In the genomic region with DNA sequence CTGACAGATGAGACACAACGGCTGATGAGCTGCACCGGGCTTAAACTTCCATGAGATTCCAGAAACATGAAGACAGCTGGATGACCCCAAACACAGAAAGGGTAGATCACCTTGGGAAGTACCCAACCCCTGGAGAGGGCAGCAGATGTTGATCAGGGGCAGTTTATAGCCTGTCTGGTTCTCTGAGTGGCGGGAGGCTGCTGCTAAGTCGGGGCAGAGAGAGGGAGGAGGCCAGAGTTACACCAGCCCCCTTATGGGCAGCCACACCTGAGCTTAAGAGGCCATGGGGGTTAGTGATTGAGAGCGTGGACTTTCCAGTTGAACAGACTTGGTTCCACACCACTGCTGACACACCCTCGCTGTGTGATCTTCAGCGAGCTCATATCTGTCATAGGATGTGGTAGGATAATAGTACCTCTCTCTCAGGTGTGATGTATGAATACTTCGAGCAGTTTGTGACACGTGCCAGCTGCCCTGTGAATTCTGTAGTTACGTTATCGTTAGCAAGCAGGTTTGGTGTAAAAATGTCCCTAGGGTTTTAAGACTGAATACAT, we compare ENCODE assay signal across 9 mouse cellular contexts. TPM values are rescaled to one million over a fixed set of nuclear protein-coding genes. Genes with fewer than 3 reads are reported as not detected.
DNase-seq lines count a peak whose midpoint lies in the region; ATAC-seq and TF ChIP-seq lines count a peak whose summit lies in the region.
"Had no signal": no experiment of that assay in that cellular context is flagged by ENCODE, and none has a peak within 500 bp of the region (broad histone marks: within the 10 kb centered on the region; RNA-seq: fewer than 3 reads in every experiment).

No protein-coding gene starts in this region.

- peaks cover 19% of the 10 kb centered on the region for H3K4me1 ChIP-seq in hindbrain, embryonic 10.5 days (replicated peaks)
- no peaks in the 10 kb centered on the region for H3K4me1 ChIP-seq in hindbrain, embryonic 11.5 days (replicated peaks; ENCODE audit: control insufficient read depth, insufficient read depth, low read length)
- H3K4me1 ChIP-seq in embryonic facial prominence, embryonic 13.5 days: peaks cover 17% of the 10 kb centered on the region
- H3K4me1 ChIP-seq in midbrain, postnatal 0 days (ENCODE audit: insufficient read depth, low read length): 0 out of 2 replicates have a peak, but pooled peaks cover 3% of the 10 kb centered on the region

- DNase-seq in hindbrain, embryonic 10.5 days (ENCODE audit: low spot score): no peak
- DNase-seq in hindbrain, embryonic 11.5 days (ENCODE audit: low spot score): no peak
- peak; percentile 35 for DNase-seq in induced T-regulatory cell, adult 2 months (ENCODE audit: low read depth)
- DNase-seq in midbrain, postnatal 0 days (ENCODE audit: low spot score): no peak
- no peak for DNase-seq in thymus, postnatal 4 days
- DNase-seq in left cerebral cortex, adult 8-10 months (ENCODE audit: low spot score in 2 of 2): no peak
- no peak for DNase-seq in thymus, postnatal 0 days (ENCODE audit: low spot score)
- DNase-seq: kidney, postnatal 10 days had no signal

- H3K36me3 ChIP-seq in hindbrain, embryonic 10.5 days: no peaks in the 10 kb centered on the region
- H3K36me3 ChIP-seq in hindbrain, embryonic 11.5 days (ENCODE audit: control insufficient read depth, insufficient read depth, low read length): no peaks in the 10 kb centered on the region
- no peaks in the 10 kb centered on the region for H3K36me3 ChIP-seq in embryonic facial prominence, embryonic 13.5 days
- no peaks in the 10 kb centered on the region for H3K36me3 ChIP-seq in midbrain, postnatal 0 days (ENCODE audit: insufficient read depth, low read length)

- no peak for ATAC-seq in hindbrain, embryonic 11.5 days (ENCODE audit: low FRiP score)
- ATAC-seq in embryonic facial prominence, embryonic 13.5 days (ENCODE audit: insufficient number of reproducible peaks, insufficient read depth, low FRiP score, low TSS enrichment, low read depth): no peak
- no peak for ATAC-seq in midbrain, postnatal 0 days (ENCODE audit: low FRiP score)

- no peak overlapping the region for H3K27ac ChIP-seq in hindbrain, embryonic 10.5 days
- no peak overlapping the region for H3K27ac ChIP-seq in hindbrain, embryonic 11.5 days (ENCODE audit: low read depth, low read length)
- no peak overlapping the region for H3K27ac ChIP-seq in embryonic facial prominence, embryonic 13.5 days
- H3K27ac ChIP-seq in midbrain, postnatal 0 days (ENCODE audit: low read depth, low read length): no peak overlapping the region

- no peaks in the 10 kb centered on the region for H3K9me3 ChIP-seq in hindbrain, embryonic 10.5 days
- no peaks in the 10 kb centered on the region for H3K9me3 ChIP-seq in hindbrain, embryonic 11.5 days (ENCODE audit: control insufficient read depth, low read length)
- no peaks in the 10 kb centered on the region for H3K9me3 ChIP-seq in embryonic facial prominence, embryonic 13.5 days
- no peaks in the 10 kb centered on the region for H3K9me3 ChIP-seq in midbrain, postnatal 0 days (ENCODE audit: low read length)

- H3K4me2 ChIP-seq in hindbrain, embryonic 11.5 days (replicated peaks; ENCODE audit: low read depth, low read length): no peak overlapping the region
- H3K4me2 ChIP-seq in embryonic facial prominence, embryonic 13.5 days: peak overlapping the region; percentile 90
- peak overlapping the region; percentile 81 for H3K4me2 ChIP-seq in midbrain, postnatal 0 days (ENCODE audit: low read depth, low read length, poor library complexity, severe bottlenecking)

- no peak overlapping the region for H3K9ac ChIP-seq in hindbrain, embryonic 11.5 days (ENCODE audit: low read depth, low read length)
- H3K9ac ChIP-seq in embryonic facial prominence, embryonic 13.5 days: peak overlapping the region; percentile 85; the same call in 1 of the 2 replicates
- peak overlapping the region; percentile 90; the same call in 1 of the 2 replicates for H3K9ac ChIP-seq in midbrain, postnatal 0 days (replicated peaks; ENCODE audit: low read length, poor library complexity, severe bottlenecking)

- peaks cover 68% of the 10 kb centered on the region for H3K27me3 ChIP-seq in hindbrain, embryonic 10.5 days (ENCODE audit: insufficient read depth, poor library complexity, severe bottlenecking)
- H3K27me3 ChIP-seq in hindbrain, embryonic 11.5 days (ENCODE audit: control insufficient read depth, insufficient read depth, low read length): peaks cover 9% of the 10 kb centered on the region
- peaks cover 32% of the 10 kb centered on the region for H3K27me3 ChIP-seq in embryonic facial prominence, embryonic 13.5 days
- H3K27me3 ChIP-seq in midbrain, postnatal 0 days (ENCODE audit: insufficient read depth, low read length): no peaks in the 10 kb centered on the region

- H3K4me3 ChIP-seq in hindbrain, embryonic 10.5 days: peak overlapping the region; percentile 80; the same call in 1 of the 2 replicates
- no peak overlapping the region for H3K4me3 ChIP-seq in hindbrain, embryonic 11.5 days (ENCODE audit: low read depth, low read length)
- peak overlapping the region; percentile 83 for H3K4me3 ChIP-seq in embryonic facial prominence, embryonic 13.5 days
- H3K4me3 ChIP-seq in midbrain, postnatal 0 days (ENCODE audit: low read depth, low read length): peak overlapping the region; percentile 82

- no peak for TF ChIP-seq CTCF in midbrain, postnatal 0 days (IDR thresholded peaks at IDR 0.05)

- 73% methylated on average over 11 of the region's 11 CpGs for WGBS in hindbrain, embryonic 10.5 days
- WGBS in hindbrain, embryonic 11.5 days: 74% methylated on average over 10 of the region's 11 CpGs
- WGBS in embryonic facial prominence, embryonic 13.5 days: 67% methylated on average over 11 of the region's 11 CpGs
- WGBS in midbrain, postnatal 0 days: 73% methylated on average over 11 of the region's 11 CpGs

RNA-seq across cellular contexts. Expression of a gene that starts 1.2 kb away (rescaled TPM):
- 4.5 and 6.2 TPM in 2 replicates for polyA plus RNA-seq in hindbrain, embryonic 10.5 days (2016; fragmentation: Nextera tagmentation; extraction: Ambion mirVana)
- 8.3 and 9.5 TPM in 2 replicates for polyA plus RNA-seq in hindbrain, embryonic 11.5 days (2014; fragmentation: Nextera tagmentation; extraction: Ambion mirVana)
- polyA plus RNA-seq in embryonic facial prominence, embryonic 13.5 days (2015; fragmentation: Nextera tagmentation; extraction: Ambion mirVana): 12.3 and 15.2 TPM in 2 replicates
- total RNA-seq in midbrain, postnatal 0 days (2014; rRNA removed): 58.5 and 79.3 TPM in 2 replicates
- 38.5 and 47.0 TPM in 2 replicates for polyA plus RNA-seq in midbrain, postnatal 0 days (2015; fragmentation: Nextera tagmentation; extraction: Ambion mirVana)
- total RNA-seq in left cerebral cortex, adult 8-10 months (2022): 10 to 100 TPM; 56.1 to 61.6 (median 58.2) TPM
- polyA plus RNA-seq in thymus, postnatal 0 days (2015; fragmentation: Nextera tagmentation; extraction: Ambion mirVana): 17.0 and 18.3 TPM in 2 replicates

RNA-seq across cellular contexts. Expression of a gene that starts 57.7 kb away (rescaled TPM):
- 593 and 677 TPM in 2 replicates for polyA plus RNA-seq in hindbrain, embryonic 10.5 days (2016; fragmentation: Nextera tagmentation; extraction: Ambion mirVana)
- 582 and 583 TPM in 2 replicates for polyA plus RNA-seq in hindbrain, embryonic 11.5 days (2014; fragmentation: Nextera tagmentation; extraction: Ambion mirVana)
- polyA plus RNA-seq in embryonic facial prominence, embryonic 13.5 days (2015; fragmentation: Nextera tagmentation; extraction: Ambion mirVana): 644 and 681 TPM in 2 replicates
- 172 and 371 TPM in 2 replicates for total RNA-seq in midbrain, postnatal 0 days (2014; rRNA removed)
- 836 and 886 TPM in 2 replicates for polyA plus RNA-seq in midbrain, postnatal 0 days (2015; fragmentation: Nextera tagmentation; extraction: Ambion mirVana)
- total RNA-seq in left cerebral cortex, adult 8-10 months (2022): 100 to 1,000 TPM; 352 to 403 (median 371) TPM
- polyA plus RNA-seq in thymus, postnatal 0 days (2015; fragmentation: Nextera tagmentation; extraction: Ambion mirVana): 879 and 927 TPM in 2 replicates
